Mouse (Mus musculus) retina, embryonic 14.5 days (tissue): Measurements from ENCODE around the gene Iffo1.
"Not testable (repeated sequence)": the region's sequence is repeated elsewhere in the genome, so short reads cannot be mapped to it uniquely, and the experiment has no call there.

ENCODE experiments used
- DNase-seq: peaks from one replicate; pipeline ENCODE4 v3.0.0-alpha.2; 2015; ENCODE audit warnings: low spot score

The Iffo1 gene

DNA sequence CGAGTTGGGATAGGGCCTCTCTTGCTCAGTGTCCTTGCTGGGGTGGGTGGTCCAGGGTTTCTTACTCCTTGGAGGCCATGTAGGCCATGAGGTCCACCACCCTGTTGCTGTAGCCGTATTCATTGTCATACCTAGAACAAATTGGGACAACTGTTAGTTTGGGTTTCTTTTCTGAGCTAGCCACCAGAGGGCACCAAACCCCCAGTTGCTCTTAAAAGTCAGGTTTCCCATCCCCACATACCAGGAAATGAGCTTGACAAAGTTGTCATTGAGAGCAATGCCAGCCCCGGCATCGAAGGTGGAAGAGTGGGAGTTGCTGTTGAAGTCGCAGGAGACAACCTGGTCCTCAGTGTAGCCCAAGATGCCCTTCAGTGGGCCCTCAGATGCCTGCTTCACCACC, 16.9 kb downstream of the Iffo1 start:
- peak; percentile 84 for DNase-seq

DNA sequence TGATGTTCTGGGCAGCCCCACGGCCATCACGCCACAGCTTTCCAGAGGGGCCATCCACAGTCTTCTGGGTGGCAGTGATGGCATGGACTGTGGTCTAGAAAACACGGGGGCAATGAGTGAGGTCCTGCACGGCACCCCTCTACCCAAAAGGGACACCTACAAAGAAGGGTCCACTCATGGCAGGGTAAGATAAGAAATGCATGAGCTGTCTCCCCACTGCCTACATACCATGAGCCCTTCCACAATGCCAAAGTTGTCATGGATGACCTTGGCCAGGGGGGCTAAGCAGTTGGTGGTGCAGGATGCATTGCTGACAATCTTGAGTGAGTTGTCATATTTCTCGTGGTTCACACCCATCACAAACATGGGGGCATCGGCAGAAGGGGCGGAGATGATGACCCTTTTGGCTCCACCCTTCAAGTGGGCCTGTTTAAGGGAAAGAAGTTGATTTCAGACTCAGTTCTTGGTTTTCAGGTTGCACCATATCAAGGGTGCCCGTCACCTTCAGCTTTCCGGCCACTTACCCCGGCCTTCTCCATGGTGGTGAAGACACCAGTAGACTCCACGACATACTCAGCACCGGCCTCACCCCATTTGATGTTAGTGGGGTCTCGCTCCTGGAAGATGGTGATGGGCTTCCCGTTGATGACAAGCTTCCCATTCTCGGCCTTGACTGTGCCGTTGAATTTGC, 17.7 kb downstream of the Iffo1 start:
- DNase-seq, result not testable (repeated sequence)

DNA sequence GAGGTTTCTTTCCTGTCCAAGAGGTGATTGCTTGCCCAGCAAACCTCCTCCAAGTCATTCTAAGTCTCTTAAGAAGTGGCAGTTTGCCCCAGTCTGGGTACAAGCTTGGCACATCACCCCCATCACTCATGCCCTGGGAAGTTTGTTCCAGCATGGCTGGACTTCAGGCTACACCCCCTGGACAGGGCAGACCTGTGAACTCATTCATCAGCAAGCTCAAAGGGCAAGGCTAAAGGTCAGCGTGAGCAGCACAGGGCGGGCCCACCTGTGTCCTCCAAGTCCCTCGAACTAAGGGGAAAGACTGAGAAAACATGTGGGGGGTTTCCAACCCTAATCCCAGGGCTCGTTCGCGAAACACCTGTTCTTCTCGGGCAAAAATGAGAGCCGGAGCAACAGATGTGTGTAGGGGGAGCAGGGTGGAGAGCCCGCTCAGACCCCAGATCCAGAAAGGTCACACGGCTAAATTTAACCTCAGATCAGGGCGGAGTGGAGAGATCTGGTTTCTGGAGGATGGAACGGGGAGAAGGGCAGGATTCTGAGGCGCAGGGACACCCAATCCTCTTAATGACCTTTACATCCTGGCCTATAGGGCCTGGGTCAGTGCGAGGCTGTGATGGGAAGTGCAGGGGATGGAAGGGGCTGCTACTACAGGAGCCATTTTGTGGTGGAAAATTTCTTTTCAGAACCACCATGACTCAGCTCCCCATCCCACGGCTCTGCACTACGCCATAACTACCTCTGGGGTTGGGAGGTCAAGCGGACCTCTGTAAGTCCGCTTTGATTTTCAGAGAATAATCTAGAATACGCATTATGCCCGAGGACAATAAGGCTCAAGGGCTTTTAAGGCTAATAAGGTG, 19.0 kb downstream of the Iffo1 start:
- DNase-seq, result peak; percentile 50

GRCm38 (mm10) chr6:125164672-125165327, 19.8 kb downstream of the Iffo1 start:
- DNase-seq, result peak; percentile 80

DNA sequence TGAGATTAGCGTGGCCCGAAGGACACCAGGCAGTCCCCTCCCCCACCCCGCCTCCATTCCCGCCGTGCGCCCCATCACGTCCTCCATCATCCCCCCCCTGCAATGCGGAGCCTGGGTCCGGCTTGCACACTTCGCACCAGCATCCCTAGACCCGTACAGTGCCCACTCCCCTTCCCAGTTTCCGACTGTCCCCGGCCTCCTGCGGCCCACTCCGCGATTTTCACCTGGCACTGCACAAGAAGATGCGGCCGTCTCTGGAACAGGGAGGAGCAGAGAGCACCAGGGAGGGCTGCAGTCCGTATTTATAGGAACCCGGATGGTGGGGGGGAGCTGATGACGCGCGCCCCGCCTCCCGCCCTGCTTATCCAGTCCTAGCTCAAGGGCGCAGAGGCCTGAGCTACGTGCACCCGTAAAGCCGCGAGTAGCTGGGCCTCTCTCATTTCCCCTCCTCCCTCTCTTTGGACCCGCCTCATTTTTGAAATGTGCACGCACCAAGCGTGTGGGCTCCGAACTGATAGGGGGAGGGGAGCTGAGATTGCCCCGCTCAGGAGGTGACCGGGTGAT, 20.4 kb downstream of the Iffo1 start:
- DNase-seq, result peak; percentile 98

DNA sequence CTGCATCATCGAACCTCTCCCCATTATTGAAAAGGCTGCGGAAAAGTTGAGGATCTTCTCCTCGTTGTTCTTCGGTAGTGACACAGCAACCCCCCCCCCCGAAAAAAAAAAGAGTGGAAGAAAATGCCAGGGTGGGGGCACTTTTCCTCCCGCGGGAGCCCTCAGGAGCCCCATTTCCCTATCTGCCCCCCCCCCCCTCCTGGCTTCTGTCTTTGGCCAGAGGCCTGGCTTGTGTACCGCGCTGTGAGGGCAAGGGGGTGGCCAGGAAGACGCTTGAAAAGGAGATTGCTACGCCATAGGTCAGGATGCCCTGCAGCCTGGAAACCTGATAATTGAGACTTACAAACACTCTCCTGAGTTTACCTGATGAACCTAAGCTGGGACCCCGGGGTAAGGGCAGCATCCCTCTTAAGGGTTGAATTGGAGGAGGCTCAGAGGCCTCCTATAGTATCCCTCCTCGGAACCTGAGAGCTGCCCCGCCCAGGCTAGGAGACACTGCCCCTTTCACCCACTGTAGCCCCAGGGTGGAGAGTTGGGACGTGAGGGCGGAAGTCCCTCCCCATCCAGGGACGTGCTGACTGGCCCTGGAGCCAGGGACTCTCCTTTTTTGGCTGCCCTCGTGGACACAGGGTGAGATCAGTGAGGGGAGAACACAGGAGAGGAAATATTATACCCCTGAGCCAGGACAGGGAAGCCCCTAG, 21.2 kb downstream of the Iffo1 start, which contains the start of gene Gapdh:
Gapdh (minus strand) TSS at position 417 of the 701 bp plus-strand sequence.
- peak; percentile 37 for DNase-seq

GRCm38 (mm10) chr6:125166861-125167650, 22.0 kb downstream of the Iffo1 start:
- DNase-seq, result peak; percentile 70

DNA sequence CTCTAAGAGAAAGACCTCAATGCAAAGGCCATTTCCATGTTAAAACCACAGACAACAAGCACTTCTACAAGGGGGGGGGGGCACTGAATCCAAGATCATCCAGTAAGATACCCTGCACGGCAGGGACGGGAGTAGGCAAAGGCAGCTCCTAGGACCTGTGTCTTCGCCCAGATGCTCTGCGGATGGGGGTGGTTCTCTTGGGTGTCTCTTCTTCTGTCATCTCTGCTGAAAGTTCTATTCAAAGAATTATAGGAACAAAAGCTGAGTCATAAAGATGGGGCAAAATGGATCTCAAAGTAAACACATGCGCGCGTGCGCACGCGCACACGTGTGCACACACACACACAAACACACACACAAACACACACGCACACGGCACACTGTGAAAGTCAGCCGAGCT, 23.0 kb downstream of the Iffo1 start:
- no peak for DNase-seq

DNA sequence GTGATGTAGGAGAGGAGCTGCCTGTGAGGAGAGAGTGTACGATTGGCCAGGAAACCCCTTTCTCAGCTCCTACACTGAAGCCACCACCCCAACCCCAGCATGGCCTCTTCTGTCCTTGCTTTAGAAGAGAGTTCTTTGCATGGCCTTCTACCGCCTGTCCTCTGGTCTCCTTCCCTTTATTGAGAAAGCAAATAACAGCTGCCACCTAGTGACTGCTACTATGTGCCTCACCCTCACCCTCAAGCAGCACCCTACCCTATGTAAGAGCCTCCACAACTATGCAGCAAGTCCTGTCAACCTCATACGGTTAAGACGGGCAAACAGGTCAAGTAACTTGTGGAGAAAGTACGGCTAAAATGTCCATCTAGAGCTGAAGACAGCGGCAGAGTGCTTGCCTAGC, 25.2 kb downstream of the Iffo1 start:
- no peak for DNase-seq

DNA sequence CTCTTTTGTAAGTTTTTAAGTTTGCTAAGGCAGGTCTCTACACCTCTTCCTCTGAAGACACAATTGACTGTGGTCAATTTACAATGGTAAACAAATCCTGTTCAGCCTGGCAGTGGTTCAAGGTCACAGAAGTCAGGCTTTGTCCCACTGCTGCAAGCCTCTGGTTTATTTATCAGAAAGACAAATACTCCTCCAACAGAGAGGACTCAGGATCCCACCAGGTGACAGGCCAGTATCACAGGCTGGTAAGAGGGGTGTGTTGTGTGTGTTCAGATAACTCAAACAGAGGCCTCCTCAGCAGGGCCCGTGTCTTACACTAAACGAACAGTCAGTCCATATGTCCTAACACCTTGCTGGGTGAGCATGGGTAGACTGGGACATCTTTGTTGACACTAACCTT, 27.4 kb downstream of the Iffo1 start:
- no peak for DNase-seq

GRCm38 (mm10) chr6:125173256-125173655, 28.2 kb downstream of the Iffo1 start:
- DNase-seq, result no peak

DNA sequence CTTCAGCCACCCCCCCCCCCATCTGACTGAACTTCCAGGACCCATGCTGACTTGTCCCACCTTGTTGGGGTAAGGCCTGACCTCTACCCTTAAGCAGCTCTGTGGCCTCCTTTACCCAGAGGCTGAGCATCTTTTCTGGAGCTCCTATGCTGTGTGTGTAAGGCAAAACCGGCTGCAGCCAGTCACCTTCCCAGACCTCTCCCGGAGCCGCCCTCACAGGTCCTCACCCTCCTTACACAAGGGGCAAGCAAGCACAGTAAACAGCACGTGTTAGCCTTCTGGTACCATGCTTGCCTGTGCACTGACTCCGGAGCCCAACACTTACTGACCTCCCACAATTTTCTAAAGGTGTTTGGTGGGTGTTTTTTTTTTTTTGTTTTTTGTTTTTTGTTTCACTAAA, 30.4 kb downstream of the Iffo1 start:
- DNase-seq, result no peak

GRCm38 (mm10) chr6:125179601-125180000, 34.6 kb downstream of the Iffo1 start:
- no peak for DNase-seq

- DNase-seq, result no peak
Observed at GRCm38 (mm10) chr6:125182133-125182532, 37.1 kb downstream of the Iffo1 start.

- DNase-seq, result no peak
Observed at GRCm38 (mm10) chr6:125186203-125186602, 41.2 kb downstream of the Iffo1 start.

- no peak for DNase-seq
Observed at GRCm38 (mm10) chr6:125190816-125191215, 45.8 kb downstream of the Iffo1 start.

DNA sequence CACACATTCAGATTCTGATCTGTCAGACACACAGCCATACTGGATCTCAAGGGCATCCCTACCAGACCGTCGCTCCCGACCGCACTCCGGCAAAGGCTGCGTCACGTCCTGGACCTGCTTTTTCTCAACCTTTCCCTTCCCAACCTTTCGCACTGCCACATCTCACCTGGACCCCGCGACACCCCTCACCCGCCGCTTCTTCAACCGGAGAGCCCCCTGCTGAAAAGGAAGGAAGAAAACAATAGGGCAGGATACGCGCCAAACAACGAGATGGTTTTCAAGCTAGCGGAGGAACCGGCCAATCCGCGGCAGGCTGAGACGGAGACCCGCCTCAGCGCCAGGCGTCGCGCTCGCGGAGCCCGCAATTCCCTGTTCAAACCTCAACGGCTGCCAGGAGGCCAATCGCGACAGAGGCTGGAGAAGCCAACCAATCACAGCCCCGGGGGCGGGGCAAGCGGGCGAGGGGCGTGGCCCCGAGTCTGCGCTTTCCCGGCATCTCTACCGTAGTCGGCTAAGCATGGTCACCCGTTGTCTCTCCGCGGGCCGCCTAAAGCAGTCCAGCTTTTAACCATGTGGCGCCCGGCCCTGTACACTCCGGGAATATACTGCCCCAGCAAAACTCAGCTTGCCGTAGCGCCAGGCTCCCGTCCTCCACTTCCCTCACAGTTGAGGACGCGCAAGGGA, 46.4 kb downstream of the Iffo1 start, which contains the start of the genes Ncapd2 and Mrpl51:
Ncapd2 (minus strand) TSS at position 370 of the 684 bp plus-strand sequence.
Mrpl51 (plus strand) TSS at position 470 of the 684 bp plus-strand sequence.
- DNase-seq, result peak; percentile 99

DNA sequence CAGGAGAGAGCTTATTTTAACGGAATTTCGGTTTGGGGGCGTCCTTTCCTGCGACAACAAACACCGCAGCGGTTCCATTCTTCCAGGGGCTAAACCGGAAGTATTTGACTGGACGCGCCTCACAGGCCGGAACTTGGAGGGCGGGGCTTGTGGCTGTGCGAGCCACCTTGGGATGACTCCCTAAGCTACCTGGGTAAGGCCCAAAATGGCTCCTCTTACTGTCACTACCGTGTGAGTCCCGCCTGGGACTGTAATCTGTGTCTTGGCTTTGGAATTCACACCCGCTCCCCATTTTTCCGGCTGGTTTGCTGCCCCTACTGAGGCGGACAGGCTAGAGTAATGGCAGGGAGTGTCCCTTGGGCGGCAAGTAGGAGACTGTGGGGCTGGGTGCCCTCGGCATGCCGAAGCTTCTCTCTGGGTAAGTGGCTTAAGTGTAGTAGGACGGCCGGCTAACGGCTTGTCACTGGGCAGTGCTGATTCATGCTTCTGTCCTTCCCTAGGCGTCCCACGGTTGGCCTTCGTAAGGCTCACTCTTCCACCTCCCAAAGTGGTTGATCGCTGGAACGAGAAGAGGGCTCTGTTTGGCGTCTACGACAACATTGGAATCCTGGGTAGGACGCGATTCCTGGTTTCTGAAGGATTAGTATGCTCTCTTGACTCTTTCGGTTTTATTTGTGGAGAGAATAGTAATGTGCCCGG, 47.1 kb downstream of the Iffo1 start:
- peak; percentile 95 for DNase-seq

DNA sequence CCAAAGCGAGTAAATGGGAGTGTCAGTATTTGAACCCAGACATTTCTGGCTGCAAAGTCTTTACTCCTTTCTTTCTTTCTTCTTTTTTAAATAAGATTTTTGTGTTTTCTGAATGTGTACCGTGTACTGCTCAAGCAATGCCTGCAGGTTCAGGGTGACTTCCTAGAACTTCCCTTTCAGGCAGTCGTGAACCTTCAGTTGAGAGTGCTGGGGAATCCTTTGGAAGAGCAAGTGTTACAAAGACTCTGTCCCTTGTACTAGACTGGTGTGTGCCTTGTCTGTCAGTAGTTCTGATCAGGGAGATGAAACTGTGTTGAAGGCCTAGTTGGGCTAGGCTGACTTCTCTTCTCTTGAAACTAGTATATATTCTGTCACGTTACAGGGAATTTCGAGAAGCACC, 47.8 kb downstream of the Iffo1 start:
- no peak for DNase-seq

DNA sequence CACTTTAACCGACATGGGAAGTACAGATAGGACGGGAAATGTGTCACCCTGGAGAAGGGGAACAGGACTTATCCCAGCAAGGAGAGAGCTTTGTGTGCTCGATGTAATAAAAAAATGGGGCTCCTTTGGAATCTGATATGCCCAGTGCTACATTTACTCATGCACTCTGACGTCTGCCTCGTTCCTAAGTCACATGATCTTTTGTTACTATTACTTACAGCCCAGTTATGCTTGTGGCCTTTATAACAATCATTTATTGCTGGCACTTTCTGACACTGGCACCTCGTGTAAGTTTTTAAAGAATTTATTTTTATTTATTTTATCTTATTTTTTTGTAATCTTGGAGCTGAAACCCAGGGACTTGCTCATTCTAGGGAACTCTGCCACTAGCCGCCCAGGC, 48.3 kb downstream of the Iffo1 start:
- no peak for DNase-seq
